Mouse (Mus musculus) gonadal fat pad, adult 2 months (tissue): ENCODE data around the gene Egr2. TPM values are rescaled to one million over a fixed set of nuclear protein-coding genes. Genes with fewer than 3 reads are reported as not detected.

ENCODE experiments used
- DNase-seq: peaks from one replicate; pipeline ENCODE4 v3.0.0-alpha.2; 2012; ENCODE audit warnings: low read depth
- polyA plus RNA-seq: library from polyadenylated mRNA; depleted of rRNA; stranded (reverse); fragments of >200 nt; gene quantifications from 2 replicates; pipeline ENCODE4 v1.2.3, GENCODE M21; 2012; rRNA removed

Egr2 gene
- polyA plus RNA-seq: 285 and 367 TPM in 2 replicates

DNA sequence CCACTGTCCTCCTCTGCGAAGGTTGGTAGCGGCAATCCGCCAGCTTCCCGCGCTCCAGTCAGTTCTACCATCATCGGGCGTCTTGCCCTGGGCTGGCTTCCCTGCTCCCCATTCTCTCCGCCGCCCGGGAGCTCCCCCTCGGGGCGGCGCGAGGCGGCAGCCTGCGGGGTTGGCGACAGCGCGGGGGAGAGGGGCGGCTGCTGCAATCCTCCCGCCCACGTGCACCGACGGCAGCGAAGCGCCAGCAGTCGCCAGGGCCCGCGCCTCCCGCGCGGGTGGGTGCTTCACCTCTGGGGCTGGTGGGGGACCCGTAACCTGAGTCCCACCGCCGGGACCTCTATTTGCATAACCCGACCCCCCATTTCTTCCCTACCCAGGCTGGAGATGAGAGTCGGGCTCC, at the start of gene Egr2:
Gene Egr2, plus strand, starts transcription at position 220 of the 400 bp plus-strand sequence.
- DNase-seq: no peak

DNA sequence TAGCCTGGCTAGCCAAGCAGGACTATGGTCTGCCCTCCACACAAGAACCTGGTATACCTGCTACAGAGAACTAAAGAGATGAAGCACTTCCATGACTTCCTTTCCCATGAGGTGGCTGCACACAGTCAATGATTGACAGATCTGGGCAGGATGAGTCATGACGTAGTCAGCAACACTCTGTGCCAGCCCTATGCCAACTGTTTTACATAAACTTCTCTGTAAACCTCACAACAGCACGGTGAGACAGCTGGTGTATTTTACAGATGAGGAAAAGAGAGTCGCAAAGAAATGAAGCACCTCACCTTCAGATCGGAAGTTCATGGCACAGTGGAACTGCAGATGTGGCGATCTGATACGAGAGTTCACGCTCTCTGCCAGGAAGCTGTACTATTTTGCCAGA, 47.8 kb upstream of the Egr2 start:
- no peak for DNase-seq

DNA sequence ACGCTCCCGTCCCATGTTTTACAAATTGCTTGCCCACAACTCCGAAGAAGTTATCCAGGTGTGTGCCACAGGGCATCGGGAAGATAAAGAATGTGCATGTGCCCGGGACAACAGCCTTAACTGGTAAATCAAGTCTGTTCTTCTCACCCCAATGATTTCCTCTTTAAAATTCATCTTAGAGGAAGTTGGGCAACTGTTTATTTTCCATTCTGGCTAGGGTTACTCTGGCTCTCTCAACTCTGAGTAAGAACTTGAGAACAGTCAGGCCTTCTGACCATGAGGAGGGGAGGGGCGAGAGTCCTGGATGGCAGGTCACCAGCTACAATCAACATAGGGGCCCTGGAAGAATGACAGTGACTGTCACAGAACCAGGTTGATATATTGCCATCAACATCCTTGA, 45.4 kb upstream of the Egr2 start:
- DNase-seq: no peak

DNA sequence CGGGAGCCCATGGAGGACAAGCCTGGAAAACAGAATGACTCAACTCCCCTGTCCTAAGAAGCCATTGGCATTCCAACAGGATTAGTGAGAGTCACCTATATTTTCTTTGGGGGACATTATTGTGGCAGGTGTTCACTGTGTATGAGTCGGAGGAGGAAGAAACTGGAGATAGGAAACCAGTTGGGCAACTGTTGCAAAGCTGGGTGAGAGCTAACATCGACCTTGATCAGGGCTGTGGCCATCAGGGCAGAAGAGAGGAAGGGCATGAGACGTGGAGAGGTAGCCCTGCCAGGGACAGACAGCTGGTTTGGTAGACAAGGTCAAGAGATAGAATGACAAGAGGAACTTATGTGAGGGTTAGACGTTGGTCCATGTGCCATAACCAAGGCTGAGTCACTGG, 44.6 kb upstream of the Egr2 start:
- no peak for DNase-seq

DNA sequence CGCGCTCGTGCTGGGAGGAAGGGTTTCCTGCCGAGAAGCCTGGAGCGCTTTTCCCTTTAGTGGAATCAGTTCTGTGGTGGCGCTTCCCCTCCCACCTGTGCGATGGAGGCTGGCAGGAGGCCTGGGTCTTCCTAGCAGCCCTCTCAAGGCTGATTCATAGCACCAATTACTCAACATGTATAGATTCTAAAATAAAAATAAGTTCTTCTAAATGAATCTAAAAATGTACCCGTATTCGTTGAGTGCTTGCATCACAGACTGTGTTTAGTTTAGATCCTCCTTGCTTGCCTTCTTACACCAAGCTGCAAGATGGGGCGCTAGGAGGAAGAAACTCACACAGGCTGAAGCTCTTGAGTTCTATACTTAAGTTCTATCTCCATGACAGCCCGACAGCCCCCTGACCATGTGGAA, 43.1 kb upstream of the Egr2 start:
- DNase-seq: no peak

DNA sequence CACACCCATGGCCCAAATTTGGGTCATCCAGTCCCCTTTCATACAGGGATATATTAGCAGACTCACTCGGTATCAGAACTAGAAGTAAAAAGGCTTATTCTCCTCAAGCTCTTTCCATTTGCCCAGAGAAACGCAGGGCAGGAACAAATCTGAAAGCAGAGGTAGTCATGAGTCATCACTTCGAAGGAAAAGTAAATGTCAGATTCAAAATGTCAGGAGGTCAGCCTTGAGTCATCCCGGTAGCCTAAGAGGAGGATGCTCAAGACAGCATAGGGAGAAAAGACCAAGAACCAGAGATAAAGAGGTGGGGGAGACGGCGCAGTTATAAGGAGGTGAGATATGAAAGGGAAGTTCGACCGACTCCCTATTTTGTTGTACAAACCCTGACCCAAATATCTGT, 41.7 kb upstream of the Egr2 start:
- no peak for DNase-seq

DNA sequence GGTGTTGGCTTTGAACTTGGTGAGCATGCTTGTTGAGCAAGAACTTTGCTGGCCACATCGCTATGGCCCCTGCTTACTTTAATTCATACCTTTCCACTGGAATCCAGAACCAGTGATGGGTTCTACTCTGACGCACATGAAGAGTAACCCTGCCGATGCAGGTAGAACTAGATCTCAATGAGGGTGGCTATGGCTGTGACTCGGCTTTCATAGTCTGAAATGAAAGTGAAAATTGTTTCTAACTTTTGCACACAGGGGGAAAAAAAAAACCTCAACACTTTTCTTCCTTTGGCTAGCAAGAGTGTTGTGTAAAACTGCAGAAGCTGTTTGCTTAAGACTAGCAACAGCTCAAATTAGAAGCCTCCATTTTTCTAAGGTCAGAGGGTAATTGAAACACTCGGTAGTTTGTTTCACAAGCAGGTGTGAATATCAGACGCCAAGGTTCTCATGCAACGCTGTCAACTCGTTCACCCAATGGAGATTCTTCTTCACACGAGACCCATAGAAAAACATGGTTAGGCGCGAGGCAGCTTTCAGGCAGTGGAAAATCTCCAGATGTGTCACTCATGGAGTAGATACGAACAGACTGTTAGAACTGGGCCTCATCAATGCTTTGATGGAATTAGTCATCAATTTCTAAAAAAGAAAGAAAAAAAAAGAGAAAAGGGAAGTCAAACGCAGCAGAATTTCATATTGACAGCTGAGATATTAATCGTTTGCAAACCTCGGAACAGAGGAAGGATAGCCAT, 38.0 kb upstream of the Egr2 start:
- DNase-seq: no peak

DNA sequence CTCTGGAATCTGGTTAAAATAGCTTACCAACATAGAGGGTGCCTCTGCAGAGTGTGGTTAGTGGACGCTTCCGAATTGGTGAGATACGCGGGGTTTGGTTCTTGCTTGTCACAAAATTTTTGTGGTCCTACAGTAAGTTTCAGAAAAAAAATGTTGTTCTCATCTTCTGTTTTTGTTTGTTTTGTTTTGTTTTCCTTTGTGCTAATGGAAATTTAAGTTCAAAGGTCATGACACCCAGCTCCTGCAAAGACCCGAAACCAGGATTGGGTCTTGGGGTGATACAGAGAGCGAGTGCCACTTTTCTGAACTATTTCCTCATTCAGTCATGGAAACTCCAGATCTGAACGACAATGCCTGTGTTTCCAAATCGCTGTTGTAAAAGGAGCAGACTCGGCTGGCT, 37.3 kb upstream of the Egr2 start:
- DNase-seq: no peak

DNA sequence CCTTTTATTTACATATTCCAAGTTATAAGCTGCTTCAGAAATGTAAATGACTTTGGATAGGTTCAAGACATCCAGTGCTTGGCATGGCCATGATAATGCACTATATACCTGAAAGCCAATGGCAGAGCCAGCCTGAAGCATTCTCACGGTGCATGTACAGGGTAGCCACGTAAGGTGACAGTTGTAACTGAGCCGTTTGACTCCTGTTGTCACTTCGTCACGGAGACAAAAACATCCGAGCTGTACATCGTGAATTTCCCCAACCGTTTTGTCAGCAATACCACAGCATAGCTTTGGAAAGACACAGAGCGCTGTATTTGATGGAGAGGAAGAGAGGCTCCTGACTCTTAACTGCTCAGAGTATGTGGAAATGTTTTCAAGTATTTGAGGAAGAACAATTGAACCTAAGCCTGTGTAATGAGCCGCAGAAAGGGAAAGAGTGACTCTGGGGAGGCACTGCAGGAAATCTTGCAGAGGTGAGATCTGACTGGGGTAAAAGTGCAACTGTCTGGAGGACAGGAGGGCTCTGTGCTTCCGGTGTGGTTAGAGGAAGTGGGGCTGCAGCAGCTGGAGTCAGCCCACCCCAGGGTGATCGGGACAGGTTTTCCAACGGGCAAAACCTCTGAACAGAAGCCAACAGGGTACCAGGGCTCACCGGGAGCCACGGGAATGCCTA, 31.8 kb upstream of the Egr2 start:
- DNase-seq: no peak

DNA sequence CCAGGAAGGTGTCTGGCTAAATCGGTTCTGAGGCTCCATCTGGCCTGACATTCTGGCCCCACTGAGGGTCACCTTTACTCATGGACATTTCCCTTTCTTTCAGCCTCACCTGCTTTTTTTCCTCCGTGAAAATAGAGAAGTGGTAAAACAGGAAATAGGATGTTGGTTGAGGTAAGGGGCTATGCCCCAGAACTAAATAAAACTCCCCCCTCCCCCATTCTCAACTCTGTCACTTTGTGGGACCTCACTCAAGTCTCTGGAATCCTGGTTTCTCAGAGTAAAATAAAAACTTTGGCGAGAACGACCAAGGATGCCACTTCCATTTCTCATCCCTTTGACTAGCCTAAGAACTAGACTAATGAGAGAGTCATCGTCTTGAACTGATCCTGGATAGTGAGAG, 31.2 kb upstream of the Egr2 start:
- DNase-seq: no peak

DNA sequence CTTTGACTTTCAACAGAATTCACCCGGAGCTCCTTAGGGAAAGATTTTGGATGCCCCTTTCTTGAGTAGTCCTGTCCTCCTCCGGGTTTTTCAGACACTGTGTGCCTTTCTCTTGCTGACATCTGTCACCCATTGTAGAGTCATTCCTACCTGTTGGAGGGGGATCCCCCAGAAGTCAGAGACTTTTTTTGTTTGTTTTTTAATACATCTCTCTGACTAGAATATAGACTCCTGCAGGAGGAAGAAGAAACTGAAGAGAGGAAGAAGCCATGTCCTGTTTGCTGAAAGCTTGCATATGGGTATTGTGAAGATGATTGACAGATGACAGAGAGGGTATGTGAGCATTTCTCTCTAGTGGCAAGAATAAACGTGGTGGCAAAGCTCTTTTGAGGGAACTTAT, 30.0 kb upstream of the Egr2 start:
- no peak for DNase-seq

DNA sequence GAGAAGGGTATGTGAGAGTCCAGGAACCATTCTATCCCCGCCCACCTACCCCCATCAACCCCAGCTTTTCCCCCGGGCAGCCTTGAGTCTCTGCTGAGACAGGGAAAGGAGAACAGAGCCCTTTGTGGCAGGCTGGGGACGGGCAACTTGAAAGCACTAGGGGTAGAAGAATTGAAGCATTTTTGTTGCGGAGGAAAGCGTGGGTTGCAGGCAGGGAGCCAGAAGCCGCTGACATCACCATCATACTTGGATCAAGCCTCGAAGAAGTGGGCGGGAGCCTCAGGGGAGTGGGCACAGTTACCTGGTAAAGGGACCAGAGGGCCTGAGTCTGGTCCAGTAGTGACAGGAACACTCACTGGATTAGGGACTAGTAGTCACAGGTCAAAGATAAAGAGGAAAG, 23.1 kb upstream of the Egr2 start:
- DNase-seq: no peak

DNA sequence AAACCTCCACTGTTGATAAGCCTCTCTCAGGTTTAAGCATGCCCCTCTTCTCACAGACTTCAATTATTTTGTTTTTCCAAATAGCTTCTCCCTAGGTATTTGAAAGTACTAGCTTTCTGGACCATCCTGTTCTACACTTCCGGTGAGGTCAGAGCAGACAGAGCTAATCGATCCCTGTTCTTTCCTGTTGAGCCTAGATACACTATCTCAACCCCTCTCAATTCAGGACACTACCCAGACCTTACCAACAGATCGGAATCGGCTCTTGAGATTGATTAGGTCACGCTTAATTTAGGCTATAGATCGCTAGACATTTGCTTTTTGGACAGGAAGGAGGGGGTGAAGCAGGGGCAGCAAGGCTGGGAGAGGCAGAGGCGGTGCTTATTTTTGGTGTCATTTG, 22.4 kb upstream of the Egr2 start:
- DNase-seq: no peak

DNA sequence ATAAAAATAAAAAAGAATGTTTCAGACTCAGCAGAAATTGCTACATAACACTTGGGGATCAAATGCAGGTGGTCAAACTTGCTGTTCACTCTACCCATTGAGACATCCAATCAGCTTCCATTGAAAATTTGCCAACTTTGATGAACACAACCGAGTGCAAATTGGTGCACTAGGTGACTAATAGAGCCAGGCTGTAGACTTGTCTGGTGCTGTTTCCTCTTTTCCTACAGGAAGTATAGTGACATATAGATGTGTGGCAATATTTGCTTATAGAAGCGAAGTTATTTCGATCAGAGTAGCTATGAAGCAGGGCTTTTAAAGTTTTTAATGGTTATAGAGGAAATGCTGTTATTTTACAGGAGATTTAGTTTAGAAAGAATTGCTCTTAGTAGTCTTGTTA, 16.5 kb upstream of the Egr2 start:
- DNase-seq: no peak

DNA sequence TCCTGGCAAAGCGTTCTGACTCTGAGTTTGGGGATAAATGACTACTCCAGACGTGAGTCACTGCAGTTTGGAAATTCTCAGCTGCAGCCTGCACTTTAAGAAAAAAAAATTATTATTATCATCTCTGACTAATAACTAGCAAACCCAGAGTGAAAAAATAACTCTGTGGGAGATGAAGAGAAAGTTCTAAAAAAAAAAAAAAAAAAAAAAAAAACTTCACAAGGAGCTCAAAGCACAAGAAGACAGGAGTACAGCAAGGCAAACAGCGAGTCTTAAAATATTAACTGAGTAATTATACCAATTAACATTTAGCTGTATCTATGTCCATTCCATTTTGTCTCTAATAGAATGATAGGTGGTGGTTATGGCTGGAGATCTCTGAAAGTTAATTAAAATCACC, 11.1 kb upstream of the Egr2 start:
- no peak for DNase-seq

DNA sequence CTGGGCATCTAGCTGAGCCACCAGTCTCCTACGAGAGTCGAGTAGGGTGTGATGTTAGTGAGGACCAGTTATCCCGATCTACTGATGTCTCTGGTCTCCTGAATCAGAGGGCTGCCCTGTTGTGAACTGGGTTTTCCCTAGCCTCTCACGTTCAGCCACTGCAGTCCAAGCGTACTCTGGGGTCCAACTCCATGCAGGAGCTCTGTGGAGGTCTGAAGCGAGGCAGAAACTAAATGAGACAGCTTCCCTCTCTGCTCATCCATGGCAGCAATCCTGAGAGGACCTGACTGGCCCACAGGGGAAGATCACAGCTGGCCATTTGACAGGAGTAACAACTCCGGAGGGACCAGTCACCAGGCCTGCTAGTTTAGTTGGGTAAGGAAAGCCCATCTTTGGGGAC, 10.6 kb upstream of the Egr2 start:
- no peak for DNase-seq

DNA sequence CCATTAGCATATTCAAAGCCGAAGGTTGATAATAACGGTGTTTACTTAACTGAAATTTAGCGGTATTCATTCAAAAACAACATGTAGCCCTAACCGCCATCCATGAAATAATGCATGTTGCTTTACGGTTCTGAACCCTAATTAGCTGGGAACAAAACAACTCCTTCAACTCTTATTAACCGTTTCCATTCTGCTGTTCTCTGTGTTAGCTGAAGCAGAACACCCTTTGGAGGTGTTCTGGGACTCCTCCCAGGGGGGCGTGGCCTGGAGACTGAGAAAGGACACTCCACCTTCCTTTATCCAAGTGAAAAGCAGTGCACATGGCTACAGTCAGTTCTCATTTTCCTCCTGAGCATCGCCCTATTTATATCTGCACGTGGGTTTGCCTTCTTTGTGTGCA, 8.8 kb upstream of the Egr2 start:
- DNase-seq: no peak

DNA sequence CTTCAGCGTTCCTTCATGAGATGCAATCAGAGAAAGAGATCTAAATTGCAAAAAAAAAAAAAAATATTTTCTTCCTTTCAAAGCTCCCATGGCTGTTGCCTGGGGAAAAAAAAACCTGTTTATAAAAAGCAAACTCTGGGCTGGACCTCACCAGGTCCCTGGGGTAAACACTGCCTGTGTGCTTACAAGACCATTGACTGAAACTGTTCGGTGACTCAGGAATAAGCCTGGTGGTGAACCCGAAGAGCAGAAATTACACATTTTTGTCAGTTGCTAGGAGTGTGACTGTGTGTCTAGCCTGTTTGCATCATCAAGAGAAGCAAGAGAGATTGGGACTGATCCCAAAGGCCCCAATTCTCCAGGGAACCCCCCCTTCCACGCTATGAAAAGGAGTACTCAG, 5.5 kb upstream of the Egr2 start:
- no peak for DNase-seq

DNA sequence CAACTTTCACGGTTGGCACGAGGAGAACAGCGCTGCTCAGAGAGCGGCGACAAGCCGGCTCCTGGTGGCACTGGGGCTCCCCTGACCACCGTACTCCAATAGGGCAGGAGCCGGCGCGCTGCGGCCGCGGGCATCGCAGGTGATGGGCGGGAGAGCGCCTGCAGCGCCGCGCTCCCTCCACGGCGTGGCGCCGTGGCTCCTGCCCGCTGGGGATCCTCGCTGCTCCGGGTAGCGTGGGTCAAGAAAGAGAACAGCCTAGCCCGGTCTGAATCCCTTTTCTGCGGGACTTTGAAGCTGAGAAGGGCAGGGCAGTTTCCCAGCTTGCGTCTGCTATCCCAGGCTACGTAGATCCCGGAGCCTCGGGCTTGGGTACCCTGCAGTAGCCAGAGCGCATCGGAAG, 697 bp downstream of the Egr2 start:
- DNase-seq: no peak

DNA sequence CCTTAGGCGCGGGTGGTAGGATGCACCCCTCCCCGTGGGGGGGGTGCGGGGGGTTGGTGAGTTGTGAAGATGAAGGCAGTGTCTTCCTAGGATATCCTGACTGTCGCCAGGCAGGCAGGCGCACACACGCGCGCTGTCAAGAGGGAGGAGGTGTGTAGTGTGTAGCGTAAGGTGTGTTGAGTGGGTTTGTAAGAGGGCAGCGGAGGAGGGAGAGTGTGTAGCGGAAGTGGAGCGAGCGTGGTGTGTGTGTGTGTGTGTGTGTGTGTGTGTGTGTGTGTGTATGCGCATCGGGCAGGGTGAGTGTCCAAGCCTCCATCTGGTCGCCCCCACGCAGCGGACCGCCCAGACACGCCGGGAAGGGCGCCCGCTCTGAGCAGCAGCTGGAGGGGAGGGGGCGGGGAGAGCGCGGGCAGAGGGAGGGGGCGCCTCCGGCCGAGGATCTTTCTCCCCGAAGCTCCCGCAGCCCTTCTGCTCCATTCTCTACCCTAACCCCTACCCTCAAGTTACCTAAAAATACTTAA, 1.4 kb downstream of the Egr2 start:
- DNase-seq: no peak

DNA sequence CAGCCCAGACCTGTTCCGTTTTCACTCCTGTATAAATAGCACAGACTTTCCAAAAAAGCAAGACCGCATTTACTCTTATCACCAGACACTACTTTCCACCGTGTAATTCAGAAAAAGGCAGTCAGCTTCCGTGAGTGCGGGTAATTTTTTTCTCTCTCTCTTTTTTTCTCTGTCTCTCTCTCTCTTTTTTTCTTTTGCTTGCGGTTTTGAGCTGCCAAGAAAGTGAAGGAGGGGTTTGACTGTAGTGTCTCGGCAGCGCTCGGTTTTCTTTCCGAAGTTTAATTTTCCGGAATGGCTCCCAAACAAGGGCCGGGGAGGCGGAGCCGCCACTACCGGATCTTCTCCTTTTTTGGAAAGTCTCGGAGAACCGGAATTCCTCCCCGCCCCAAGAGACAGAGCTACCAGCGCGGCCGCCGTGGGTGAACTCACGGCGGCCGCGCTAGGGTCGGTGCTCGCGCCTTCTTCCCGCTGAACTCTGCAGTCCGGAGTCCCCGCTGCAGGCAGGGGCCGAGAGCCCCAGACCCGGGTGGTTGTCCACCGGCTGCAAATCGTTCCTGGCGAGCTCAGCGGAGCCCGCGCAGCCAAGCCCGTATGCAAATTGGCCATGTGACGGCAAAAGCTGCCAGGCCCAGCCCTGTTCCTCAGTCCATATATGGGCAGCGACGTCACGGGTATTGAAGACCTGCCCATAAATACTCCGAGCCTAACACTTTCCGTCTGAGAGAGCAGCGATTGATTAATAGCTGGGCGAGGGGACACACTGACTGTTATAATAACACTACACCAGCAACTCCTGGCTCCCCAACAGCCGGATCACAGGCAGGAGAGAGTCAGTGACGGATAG, 2.1 kb downstream of the Egr2 start:
- DNase-seq: no peak

DNA sequence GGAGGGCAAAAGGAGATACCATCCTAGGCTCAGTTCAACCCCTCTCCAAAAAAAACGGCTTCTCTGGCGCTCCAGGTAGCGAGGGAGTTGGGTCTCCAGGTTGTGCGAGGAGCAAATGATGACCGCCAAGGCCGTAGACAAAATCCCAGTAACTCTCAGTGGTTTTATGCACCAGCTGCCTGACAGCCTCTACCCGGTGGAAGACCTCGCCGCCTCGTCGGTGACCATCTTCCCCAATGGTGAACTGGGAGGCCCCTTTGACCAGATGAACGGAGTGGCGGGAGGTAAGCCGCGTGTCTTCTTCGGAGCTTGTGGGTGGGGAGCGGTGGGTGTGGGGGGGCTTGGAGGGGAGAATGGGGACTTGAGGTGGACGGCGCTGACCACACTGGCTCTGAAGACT, 2.8 kb downstream of the Egr2 start:
- no peak for DNase-seq
